Mouse (Mus musculus): Measurements from ENCODE around the gene D3Ertd254e. TPM values are rescaled to one million over a fixed set of nuclear protein-coding genes. Genes with fewer than 3 reads are reported as not detected.

D3Ertd254e gene
- 10 to 100 TPM in 1 of 2 experiments, 1 to 10 TPM in 1; 3.8 to 10.2 TPM for polyA plus RNA-seq (2017; shearing (Covaris generic))

DNA sequence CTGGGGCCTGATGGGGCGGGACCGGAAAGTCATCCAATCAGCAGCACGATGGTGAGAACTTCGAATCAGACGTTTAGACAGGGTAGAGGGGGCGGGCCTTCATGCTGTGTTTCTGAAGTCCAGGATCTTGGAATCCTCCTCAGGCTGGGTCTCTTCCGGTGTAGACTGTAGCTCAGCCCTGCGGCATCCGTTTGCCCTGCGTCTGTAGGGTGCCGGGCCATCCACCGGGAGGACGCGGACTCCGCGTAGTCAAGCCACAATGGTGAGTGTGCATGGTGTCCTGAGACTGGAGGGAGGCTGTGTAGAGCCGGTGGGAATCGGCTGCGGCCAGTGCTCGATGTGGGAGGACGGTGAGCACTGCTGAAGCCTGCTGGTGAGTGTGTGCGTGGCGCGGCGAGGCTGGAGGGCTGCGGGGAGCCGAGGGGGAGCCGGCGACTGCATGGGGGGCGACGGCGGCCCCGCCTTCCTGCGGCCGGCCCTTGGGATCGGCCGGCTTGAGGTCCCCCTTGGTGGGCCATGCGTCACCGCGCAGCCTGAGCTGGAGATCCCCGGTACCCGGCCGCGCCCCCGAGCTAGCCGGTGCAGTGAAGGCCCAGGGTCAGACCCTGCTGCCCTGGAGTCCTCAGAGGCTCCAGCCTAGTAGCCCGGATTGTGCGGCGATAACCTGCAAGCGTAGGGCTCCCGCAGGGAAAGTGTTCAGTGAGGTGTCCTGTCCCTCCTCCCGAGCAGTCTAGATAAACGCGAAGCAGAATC, at the start of gene D3Ertd254e:
Gene D3Ertd254e (plus strand): TSS at position 84 of the 753 bp plus-strand sequence.

Other genes with a start within 250 kb of the D3Ertd254e start
- 10 to 100 TPM; 58.0 to 64.6 TPM for gene Dcun1d1, start 213.6 kb upstream of the D3Ertd254e start, polyA plus RNA-seq (2017; shearing (Covaris generic))
- gene Mccc1, start 150.3 kb upstream of the D3Ertd254e start, polyA plus RNA-seq (2017; shearing (Covaris generic)), result 10 to 100 TPM; 26.2 to 30.5 TPM
- not detected for gene Ccdc144b, start 97.5 kb upstream of the D3Ertd254e start, polyA plus RNA-seq (2017; shearing (Covaris generic))
- gene Acad9, start 85.0 kb upstream of the D3Ertd254e start, polyA plus RNA-seq (2017; shearing (Covaris generic)), result 10 to 100 TPM; 61.2 to 68.9 TPM
- 1 to 10 TPM in 1 of 2 experiments, under 1 TPM in 1; 0.18 to 1.5 TPM for gene Qrfpr, start 71.3 kb downstream of the D3Ertd254e start, polyA plus RNA-seq (2017; shearing (Covaris generic))

All from inflammation-experienced regulatory T-cells (primary cell).